Mouse (Mus musculus) liver, adult (tissue): Measurements from ENCODE around the gene Irf2bp2.

Experiments used
- GATA4 ChIP-seq: IDR thresholded peaks from 2 replicates; pipeline ENCODE4 v1.6.1; 2014; ENCODE audit warnings: mild to moderate bottlenecking, low read length; ENCODE audit not compliant: insufficient replicate concordance

The Irf2bp2 gene

DNA sequence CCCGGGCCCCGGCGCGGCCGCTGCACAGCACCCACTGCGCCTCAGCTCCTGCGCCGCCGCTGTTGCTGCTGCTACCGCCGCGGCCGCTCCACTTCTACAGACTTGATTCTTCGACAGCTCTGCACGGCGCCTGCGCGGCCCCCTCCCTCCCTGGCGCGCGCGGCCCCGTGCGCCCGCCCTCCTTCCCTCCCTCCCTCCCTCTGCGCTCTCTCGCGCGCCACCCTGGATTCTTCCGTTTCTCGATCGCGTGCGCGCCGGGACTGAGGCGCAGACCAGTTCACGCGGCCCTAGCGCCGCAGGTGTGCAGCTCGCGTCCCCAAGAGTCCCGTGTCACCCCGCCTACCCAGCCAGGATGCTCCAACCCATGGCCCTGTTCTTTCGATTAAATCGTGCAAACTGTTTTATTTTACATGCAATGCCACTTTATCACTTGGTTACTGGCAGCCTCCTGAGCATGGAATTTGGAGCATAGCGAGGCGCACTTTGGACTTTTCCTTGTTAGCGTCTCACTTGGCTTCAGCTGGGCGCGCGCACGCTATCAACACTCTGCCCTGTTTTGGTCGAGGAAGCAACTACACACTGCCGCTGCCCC, at the start of gene Irf2bp2:
Gene Irf2bp2, minus strand, starts transcription at position 98 of the 592 bp plus-strand sequence.
- TF ChIP-seq GATA4: no peak; the same call in 1 of the 2 replicates

DNA sequence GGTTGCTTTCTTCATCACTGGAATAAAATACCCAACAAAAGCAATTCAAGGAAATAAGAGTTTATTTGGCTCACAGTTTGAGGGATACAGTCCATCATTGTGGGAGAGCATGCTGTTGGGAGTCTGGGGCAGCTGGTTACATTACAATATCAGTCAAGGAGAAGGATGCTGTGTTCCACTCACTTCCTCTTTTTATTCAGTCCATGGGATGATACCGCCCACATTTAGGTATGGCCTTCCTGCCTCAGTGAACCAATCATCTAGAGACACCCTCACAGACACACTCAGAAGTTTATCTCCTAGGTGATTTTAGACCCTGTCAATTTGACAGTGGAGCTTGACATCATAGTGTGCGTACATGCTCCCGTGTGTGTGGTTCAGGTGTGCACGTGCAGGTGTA, 48.9 kb upstream of the Irf2bp2 start:
- no peak for TF ChIP-seq GATA4

DNA sequence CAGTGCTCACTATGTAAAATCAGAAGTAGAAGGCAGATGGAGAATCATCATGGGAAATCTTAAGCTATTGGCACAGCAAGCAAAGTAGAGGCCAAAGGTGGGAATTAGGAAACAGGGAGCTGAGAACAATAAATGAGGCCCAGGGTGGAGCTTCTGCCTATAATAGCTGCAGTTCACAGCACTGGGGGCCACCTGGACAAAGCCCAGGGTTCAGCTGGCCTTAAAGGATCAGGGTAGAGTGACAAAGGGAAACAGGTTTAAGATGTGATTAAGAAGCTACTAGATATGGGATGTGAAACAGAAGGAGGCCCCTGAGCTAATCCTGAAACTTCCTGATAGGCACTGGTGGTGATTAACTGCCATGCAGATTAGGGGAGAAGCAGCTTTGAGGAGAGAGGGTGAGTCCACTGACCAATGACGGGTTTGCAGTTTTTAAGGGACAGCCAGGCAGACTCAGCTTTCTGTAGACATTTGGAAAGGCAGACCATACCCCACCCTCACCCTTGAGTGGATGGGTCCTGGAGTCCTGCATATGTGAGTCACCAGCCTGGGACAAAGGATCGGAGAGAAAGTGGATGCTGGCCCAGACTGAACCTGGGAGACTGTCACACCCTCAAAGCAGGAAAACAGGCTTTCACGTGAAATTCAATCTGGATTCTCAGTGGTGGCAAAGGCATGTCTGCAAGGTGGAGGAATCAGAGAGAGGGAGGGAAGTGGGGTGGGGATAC, 47.9 kb upstream of the Irf2bp2 start:
- TF ChIP-seq GATA4: no peak

DNA sequence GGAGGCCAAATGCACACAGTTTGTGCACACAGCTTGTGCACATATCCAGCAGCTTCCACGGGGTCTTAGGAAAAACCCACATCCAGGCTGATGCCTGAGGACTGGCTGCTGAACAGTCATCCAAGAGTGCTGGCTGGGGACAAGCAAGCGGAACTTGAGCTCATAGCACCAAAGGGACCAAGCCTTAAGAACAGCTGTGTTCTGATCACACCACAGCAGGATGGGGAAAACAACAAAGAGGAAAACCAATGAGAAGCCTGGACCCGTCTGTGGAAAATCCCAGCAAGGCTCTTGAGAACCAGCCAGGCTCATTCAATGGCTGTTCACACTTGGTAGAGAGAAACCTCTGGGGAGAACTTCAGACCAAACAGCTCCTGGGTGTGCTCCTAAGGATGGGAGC, 45.4 kb upstream of the Irf2bp2 start:
- no peak for TF ChIP-seq GATA4

DNA sequence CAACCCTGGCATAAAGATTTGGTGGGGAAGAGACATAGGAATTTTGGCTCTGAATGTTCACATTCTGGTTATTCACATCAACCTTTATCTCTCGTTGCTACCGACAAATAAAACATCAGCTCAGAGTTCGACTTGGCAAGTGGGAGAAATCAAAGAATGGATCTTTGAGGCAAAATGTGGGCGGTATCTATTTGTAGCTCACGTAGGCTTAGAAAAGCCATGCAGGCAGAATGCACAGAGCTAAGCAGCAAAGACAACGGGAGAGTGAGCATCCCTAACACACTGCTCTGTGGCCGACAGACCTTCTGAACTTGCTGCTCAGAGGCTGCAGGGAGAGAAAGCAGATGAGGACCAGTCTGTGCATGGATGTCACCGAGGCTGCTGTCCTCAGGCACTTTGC, 44.2 kb upstream of the Irf2bp2 start:
- no peak for TF ChIP-seq GATA4

DNA sequence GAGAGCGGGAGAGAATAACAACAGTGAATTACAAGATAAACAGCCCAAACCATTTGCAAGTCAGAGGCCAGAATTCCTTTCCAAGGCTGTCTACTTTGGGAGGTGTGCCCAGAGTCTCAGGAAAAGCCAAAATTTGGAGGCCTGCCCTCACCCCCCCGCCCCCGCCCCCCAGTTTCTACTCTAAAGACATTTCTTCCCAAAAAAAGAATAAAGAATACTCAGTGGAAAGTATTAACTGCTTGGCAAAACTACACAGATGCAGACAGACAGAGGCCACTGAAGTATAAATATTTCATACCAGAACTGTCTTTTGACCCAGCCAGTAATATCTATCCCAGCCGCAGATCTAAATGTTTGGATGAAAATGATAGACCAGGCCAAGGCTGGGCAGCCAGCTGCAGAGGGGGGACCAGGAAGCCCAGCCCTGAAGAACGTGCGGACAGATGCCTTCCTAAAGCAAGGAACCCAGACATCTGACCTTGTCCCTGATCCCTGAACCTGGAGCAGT, 40.8 kb upstream of the Irf2bp2 start:
- TF ChIP-seq GATA4: no peak

DNA sequence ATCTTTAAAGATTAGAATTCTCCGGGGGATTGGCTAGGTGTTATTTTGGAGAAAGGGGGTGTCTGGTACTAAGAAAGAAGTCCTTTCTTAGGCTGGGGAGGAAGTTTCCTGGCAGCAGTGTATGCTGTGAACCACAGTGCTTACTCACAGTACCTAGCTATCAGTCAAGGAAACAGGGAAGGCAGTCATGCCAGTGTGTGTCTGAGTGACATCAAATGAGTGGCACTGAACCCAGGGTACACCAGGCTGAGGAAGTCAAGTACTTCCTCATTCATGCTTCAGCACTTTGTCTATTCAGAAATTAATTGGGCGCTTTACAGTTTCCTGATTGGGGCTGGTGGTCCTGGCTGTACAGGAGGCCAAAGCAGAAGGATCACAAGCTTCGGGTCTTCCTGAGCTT, 34.8 kb upstream of the Irf2bp2 start:
- TF ChIP-seq GATA4: no peak

DNA sequence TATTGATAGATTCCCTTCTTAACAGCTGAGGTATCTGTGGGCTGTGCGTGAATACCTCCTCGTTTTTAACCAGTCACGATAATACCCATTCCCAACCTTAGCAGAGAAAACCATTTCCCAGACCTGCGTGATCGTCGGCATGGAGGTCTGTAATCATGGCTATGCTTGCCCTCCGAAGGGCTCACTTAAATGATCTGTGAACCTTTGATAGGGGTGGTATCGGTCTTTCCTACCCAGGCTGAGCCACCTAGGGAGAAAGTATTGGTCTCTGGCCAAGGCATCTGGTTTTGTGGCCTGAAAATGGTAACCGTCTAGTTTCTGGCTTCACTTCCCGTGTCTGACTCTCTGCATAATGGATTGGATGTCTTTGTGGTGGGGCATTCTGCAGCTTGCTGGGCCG, 32.6 kb upstream of the Irf2bp2 start:
- TF ChIP-seq GATA4: no peak

DNA sequence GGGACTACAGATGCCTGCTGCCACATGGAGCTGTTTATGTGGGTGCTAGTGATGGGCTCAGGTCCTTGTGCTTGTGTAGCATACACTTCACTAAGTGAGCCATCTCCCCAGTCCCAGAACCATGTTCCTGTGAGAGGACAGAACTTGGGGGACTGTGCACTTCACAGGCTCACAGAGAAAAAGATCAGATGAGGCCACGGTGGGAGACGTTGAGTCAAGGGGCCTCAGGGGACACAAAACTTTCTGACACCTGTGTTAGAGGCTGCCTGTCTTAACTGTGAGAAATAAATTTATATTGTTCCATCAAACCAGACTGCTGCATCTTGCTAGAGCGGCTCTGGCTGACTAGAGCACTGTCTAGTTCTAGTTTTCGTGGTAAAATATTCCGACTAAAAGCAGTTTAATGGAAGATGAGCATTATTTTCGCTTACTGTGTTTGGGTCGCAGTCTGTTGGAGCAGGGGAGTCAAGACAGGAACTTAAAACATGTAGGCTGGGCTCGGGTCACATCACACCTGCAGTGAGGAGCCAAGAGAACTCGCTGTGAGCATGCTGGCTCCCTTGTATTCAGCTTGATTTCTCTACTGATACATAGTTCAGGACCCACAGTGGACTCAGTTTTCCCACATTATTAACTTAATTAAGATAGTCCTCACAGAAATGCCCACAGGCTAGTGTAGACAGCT, 28.5 kb upstream of the Irf2bp2 start:
- no peak for TF ChIP-seq GATA4

DNA sequence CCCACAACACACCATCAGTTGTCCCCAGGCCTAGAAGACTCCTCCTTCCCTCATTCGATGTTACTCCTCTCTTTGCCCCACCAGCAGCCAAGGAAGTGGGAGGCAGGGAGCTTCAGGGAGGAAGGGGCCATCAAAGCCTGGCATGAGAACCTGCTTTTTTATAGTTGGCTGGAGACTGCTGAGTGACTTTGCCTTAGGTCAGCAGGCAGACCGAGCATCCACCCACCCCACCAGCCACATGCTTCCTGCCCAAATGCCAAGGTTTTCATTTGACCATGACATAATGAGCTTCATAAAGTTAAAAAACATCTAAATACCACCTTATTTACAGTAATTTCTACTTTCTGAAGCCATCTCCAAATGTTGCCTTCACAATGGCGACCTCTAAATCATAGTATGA, 26.9 kb upstream of the Irf2bp2 start:
- TF ChIP-seq GATA4: no peak

DNA sequence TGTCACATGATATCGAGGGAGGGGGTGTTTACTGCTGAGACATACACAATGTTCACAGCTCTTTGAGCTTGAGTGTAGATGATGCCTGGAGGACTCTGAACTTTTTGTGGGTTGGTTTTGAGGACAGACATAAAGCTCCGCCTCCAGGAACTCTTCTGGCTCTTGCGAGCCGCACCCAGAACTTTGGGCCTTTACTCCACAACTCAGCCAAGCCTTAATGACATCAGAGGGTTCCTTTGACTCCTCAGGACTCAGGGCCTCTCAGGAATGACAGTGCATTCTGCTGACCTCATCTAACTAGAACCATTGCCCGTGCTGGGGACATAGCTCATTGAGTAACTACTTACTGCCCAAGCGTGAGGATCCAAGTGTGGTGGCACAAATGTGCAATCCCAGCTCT, 25.7 kb upstream of the Irf2bp2 start:
- no peak for TF ChIP-seq GATA4

DNA sequence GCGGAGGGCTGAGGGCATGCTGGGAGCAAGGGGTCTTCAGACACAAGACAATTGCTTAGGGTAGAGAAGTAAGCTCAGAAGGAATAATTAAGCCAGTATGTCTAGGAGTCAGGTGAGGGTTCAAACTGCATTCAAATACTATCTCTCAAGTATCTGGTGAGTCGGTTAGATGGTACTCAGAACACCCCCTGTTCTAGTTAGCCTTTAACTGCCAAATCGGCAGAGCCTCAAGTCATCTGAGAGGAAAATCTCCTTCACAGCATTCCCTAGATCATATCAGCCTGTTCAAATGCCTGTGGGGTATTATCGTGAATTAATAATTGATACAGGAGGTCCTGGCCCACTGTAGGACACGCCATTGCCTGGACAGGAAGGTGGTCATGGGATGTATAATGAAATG, 23.9 kb upstream of the Irf2bp2 start:
- no peak for TF ChIP-seq GATA4

DNA sequence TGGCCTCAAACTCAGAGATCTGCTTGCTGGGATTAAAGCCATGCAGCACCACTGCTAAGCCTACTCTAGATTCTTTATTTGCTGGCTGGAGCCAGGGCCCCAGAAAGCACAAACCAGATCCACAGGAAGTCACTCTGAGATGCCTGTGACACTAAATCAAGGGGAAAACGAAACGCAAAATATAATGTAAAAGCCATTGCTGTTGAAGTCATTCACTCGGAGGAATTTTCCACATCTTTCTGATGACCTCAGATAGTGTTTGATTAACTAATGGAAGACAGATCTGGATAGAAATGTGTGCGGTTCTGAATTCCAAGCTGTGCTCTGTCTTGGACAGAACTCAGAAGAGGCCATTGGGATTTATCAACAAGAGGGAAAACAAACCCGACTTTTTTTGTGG, 22.9 kb upstream of the Irf2bp2 start:
- TF ChIP-seq GATA4: no peak

DNA sequence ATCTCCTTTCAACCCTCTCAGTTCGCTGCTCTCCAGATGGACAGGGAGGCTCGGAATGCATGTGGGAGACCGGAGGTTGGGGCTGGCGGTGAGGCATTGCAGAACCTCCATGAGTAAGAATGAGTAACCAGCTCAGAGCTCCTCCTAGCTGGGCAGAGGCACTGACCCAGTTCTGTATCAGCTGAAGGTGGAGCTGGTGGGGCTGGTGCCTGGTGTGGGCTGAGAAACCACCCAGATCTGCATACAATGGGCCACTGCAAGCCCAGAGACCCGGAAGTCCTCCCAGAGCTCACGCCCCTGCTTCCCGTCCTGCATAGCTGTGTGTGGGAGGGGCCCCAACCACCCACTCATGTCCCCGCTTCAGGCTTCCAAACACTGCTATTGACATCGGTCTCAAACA, 22.0 kb upstream of the Irf2bp2 start:
- no peak for TF ChIP-seq GATA4

DNA sequence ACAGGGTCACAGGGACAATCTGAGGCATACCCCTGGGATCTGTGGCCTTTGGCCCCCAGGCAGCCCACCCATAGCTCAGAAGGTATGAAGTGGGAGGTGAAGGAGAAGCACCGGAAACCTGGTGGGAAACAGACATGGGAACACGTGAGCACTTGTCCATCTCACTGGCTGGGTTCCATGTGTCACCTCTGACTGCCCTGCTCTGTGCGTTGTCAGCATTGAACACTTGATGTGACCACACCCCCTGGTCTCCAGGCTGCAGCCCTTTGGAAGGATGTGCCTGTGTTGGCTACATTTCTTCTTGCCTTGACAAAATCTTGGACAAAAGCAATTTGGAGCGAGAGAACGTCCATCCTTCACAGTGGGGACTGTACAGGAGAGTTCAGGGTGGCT, 20.9 kb upstream of the Irf2bp2 start:
- no peak for TF ChIP-seq GATA4

DNA sequence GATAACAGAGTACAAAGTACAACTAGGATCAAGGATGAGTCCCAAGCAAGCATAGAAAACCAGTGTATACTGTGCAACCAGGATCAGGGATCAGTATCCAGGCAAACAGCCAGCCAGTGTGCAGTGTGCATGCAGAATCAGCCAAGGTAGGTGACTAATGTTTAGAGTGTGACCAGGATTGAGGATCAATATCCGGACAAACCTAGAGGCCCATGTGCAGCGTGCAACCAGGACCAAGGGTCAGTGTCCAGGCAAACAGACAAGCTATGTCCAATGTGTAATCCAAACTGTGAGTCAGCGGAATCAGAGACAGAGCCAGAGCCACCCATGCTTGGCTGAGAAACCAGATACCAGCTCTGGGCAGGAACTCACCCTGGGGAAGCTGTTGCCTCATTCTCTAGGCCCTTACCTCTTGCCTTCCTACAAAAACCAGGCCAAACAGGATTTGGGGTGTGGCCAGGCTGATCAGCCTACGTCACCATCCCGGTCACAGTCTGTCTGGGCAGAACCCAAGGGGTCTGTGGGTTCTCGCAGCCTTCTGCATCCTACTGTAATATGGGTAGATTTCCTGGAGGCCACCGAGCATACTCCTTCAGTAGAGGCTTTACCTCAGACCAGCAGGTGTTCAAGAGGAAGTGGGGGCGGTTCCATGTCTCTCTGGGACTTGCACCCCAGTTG, 20.4 kb upstream of the Irf2bp2 start:
- TF ChIP-seq GATA4: no peak
